Mouse (Mus musculus) bone marrow, adult 2 months (tissue): ENCODE measurements at regions not wholly inside any gene's neighbourhood (a gene's known extent, or its start where the extent isn't known, plus 50 kb on each side); places are given as distances from the start of the nearest gene placed in this dataset.

ENCODE experiments used
- H3K27ac ChIP-seq: fragments of 200-500 bp; 2 replicates; pipeline ENCODE4 v1.5.1; 2012; ENCODE audit warnings: low read depth, mild to moderate bottlenecking, control low read depth, inconsistent platforms, low read length; ENCODE audit not compliant: control insufficient read depth, poor library complexity, insufficient read depth
- H3K4me1 ChIP-seq: fragments of 200-500 bp; 2 replicates; pipeline ENCODE4 v1.6.1; 2011; ENCODE audit warnings: low read length; ENCODE audit not compliant: control insufficient read depth, insufficient read depth
- H3K4me3 ChIP-seq: fragments of 200-500 bp; replicated peaks from 2 replicates; pipeline ENCODE3; 2011; ENCODE audit warnings: mild to moderate bottlenecking, low read depth, low read length, control low read depth; ENCODE audit not compliant: control insufficient read depth
- CTCF ChIP-seq: fragments of 200-500 bp; IDR thresholded peaks from 2 replicates; pipeline ENCODE4 v1.5.1; 2011; ENCODE audit warnings: low read length, control low read depth; ENCODE audit not compliant: control insufficient read depth, insufficient read depth
- POLR2A ChIP-seq: fragments of 200-500 bp; IDR thresholded peaks from 2 replicates; pipeline ENCODE4 v1.6.1; 2011; ENCODE audit warnings: low read depth, mild to moderate bottlenecking, control low read depth, low read length, borderline replicate concordance; ENCODE audit not compliant: control insufficient read depth
- WGBS: fragments of 180-500 bp; shearing (Covaris S2); methylation state at CpG from one replicate; pipeline ENCODE4 v1.1.7; 2018; 5-methylcytosine and 5-hydroxymethylcytosine counted together

DNA sequence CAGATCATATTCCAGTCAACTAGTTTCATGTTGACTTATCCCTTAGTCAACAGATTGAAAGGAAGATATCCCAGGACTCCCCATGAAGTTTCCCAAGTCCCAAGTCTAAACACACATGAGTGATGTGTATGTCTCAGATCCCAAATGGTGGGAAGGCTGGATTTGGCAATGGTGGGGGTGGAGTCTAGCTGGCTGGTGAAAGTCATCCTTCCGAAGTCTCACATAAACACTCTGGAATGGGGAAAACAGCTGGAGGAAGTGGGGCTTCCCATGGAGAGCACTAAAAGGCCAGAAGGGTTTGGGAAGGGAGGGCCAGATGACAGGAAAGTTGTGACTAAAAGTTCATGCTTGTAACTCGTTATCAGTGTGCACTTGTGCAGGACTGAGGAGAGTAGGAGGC is 628.8 kb upstream of the Id2 start:
- WGBS = 55% methylated on average over 2 of the region's 2 CpGs
- no peaks in the 10 kb centered on the region for H3K4me1 ChIP-seq
- TF ChIP-seq POLR2A (no peak), CTCF (no peak)

DNA sequence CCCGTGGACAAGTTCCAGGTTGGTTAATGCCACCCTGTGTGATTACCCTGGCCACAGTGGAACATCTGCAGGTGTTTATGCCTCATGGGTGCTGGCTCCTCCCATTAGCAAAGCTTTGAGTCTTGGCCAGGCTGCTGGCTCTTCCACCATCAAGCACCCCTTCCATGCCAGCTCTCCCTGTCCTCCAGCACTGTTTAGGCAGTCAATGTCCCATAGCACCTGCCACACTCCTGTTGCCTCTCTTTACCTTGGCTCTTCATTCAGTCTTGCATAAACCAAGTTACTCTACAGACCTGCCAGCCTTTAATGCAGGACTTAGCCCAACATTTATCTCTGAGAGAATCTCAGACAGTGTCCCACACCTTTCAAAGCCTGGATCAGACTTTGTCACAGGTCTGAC is 614.2 kb upstream of the Id2 start:
- 67% methylated on average over 1 of the region's 1 CpGs for WGBS

More for the DNA sequence above, 628.8 kb upstream of the Id2 start:
- H3K4me3 ChIP-seq = no peak overlapping the region
- no peak overlapping the region for H3K27ac ChIP-seq

DNA sequence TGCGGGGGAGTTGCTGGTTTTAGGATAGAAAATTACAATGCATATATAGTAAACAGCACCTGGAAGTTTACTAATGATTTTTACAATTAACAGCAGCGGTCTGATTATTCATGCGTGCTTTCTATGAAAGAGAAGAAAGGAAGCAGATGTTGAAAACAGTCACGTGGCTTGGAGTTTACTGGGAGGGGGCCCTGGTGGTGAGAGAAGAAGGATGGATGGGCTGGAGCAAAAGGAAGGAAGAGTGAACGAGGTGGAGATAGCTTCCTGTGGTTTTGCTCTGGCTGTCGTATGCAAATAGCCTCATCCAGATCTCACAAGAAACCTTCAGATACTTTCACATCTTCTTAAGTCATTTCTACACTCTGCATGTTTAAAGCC is 606.1 kb upstream of the Id2 start:
- Histone ChIP-seq H3K27ac (no peak overlapping the region), H3K4me3 (no peak overlapping the region), H3K4me1 (no peaks in the 10 kb centered on the region)
- TF ChIP-seq CTCF (no peak), POLR2A (no peak)
- 4% methylated on average over 6 of the region's 6 CpGs for WGBS

More for the DNA sequence above, 614.2 kb upstream of the Id2 start:
- TF ChIP-seq CTCF = no peak
- TF ChIP-seq POLR2A = no peak
- Histone ChIP-seq H3K4me3 (no peak overlapping the region), H3K27ac (no peak overlapping the region), H3K4me1 (no peaks in the 10 kb centered on the region)

DNA sequence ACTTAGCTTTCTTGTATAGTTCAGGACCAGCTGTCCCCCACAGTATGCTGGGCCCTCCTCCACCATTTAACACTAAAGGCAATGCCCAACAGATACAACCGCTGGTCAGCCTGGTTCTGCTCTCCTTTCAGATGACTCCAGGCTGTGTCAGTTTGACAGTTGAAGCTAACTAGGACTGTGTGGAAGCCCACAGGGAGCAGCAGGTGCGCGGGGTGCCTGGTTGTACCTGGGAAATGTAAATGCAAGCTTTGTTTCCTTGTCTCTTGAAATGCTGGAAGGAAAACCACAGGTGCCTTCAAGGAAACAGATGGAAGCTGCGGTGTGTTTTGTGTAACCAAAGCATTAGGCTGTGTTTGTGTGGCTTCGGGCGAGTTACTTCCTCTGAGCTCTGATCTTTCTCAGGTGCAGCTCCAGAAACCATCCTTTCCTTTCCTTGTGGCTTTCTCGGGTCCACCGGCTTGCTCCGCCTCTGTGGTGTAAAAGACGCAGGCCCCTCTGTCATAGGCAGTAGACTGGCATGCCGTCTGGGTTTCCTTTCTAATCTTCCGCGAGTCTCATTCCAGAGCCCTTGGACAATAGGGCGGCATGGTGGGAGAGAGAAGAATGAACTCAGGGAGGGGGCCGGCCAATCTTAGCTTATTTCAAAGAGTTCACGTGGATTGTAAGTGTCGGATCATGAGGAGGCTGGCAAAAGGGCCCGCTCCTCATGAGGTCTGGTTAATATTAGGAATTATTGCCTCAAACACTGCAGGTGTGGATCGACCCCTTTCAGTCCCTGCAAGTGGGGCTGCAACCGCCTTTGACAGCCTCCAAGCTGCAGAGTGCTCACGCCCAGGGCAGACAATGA is 605.5 kb upstream of the Id2 start:
- no peak for TF ChIP-seq CTCF
- TF ChIP-seq POLR2A = no peak
- Histone ChIP-seq H3K27ac (no peak overlapping the region), H3K4me1 (no peaks in the 10 kb centered on the region), H3K4me3 (no peak overlapping the region)
- 9% methylated on average over 21 of the region's 21 CpGs for WGBS

DNA sequence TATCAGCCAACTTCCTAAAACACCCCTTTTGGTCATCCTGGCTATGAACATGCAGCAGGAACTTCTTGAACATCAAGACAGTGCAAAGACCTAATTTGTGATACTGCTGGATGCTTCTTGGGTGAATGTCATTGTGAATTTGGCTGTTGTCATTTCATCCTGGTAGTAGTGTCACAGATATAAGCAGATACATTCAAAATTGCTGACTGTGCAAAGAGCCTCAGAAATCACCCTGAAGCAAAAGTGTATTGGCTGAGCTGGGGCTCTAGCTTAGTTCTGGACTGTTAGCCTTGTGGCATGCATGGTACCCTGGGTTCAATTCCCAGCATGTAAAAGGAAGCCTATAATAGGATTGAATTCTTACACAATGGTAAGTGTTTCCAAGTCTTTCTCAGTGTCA is 590.1 kb upstream of the Id2 start:
- TF ChIP-seq POLR2A = no peak
- no peak for TF ChIP-seq CTCF
- H3K4me1 ChIP-seq = no peaks in the 10 kb centered on the region

DNA sequence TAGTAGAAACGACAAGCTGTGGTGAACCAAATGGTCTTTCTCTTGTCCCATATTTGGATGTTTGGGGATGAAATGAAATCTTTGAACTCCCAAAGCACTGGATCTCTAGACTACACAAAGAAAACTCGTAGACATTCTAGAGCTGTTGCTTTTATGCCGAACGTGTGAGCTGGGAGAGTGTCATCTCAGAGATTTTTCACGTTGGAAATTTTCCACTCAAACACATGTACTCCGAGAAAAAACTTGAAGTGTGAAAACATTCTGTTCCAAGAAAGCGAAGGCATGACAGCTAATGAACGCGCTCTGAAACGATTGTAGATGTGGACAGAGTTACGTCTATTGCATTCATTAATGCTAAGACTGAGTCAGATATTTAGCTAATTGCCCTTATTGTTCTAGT is 579.7 kb upstream of the Id2 start:
- H3K27ac ChIP-seq = no peak overlapping the region
- WGBS = 84% methylated on average over 11 of the region's 11 CpGs
- no peak for TF ChIP-seq CTCF
- TF ChIP-seq POLR2A = no peak
- no peaks in the 10 kb centered on the region for H3K4me1 ChIP-seq
- no peak overlapping the region for H3K4me3 ChIP-seq

More for the DNA sequence above, 590.1 kb upstream of the Id2 start:
- Histone ChIP-seq H3K27ac (no peak overlapping the region), H3K4me3 (no peak overlapping the region)

DNA sequence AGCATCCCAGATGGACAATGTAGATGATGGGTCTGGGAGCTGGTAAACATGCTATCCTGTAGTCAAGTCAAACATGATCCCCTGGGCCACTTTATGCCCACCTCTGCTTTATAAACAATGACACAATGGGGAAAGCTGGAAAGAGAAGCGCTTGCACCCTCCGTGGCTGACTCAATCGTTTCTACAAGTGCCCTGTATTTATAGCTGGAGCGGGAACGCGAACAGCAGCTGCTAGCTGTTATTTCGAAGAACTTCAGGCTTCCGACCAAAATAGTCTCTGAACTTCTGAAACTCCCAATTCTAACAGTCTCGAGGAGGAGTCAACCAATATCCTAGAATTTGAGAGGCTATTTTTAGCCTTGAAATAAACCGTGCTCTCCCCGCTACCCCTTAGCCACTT is 571.4 kb upstream of the Id2 start:
- TF ChIP-seq CTCF (no peak), POLR2A (no peak)
- Histone ChIP-seq H3K4me1 (no peaks in the 10 kb centered on the region), H3K4me3 (no peak overlapping the region), H3K27ac (no peak overlapping the region)
- WGBS = 85% methylated on average over 11 of the region's 11 CpGs

DNA sequence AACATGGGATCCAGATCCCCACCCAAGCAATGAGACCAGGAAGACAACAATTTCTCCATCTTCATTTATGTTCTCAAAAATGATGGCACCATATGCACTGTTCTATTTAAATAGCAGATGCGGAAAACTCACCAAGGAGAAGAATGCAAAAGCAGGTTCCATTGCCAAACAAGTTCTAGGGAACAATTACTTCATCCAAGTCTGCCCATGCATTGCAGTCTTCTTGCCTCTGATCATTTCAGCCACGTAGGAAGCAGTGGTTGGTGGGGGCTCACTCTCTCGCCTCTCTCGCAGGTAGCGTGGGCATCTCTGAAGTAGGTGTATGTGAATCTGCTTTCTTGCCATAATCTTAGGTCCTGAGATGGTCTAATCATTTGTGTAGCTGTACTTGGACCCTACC is 557.5 kb upstream of the Id2 start:
- 85% methylated on average over 5 of the region's 5 CpGs for WGBS

More for the DNA sequence above, 557.5 kb upstream of the Id2 start:
- no peaks in the 10 kb centered on the region for H3K4me1 ChIP-seq
- TF ChIP-seq CTCF (no peak), POLR2A (no peak)
- no peak overlapping the region for H3K4me3 ChIP-seq
- no peak overlapping the region for H3K27ac ChIP-seq
